Mouse (Mus musculus): ENCODE measurements at regions not wholly inside any gene's neighbourhood (a gene's known extent, or its start where the extent isn't known, plus 50 kb on each side); places are given as distances from the start of the nearest gene placed in this dataset.
A peak's percentile ranks its signal among the peaks of the same experiment; 100 is the strongest.

GRCm38 (mm10) chr5:112121554-112121953 lies 130.8 kb downstream of the Cryba4 start:
- DNase-seq, result no peak

- DNase-seq, result no peak
Observed at GRCm38 (mm10) chr5:112122581-112122980, 129.7 kb downstream of the Cryba4 start.

- DNase-seq, result no peak
Observed at GRCm38 (mm10) chr5:112127171-112127570, 125.1 kb downstream of the Cryba4 start.

GRCm38 (mm10) chr5:112132746-112133145 lies 119.6 kb downstream of the Cryba4 start:
- peak; percentile 21 for DNase-seq

GRCm38 (mm10) chr5:112133688-112134573 lies 118.4 kb downstream of the Cryba4 start:
- DNase-seq, result peak; percentile 27

GRCm38 (mm10) chr5:112136646-112137045 lies 115.7 kb downstream of the Cryba4 start:
- no peak for DNase-seq

GRCm38 (mm10) chr5:112138246-112138645 lies 114.1 kb downstream of the Cryba4 start:
- no peak for DNase-seq

GRCm38 (mm10) chr5:112142731-112143130 lies 109.6 kb downstream of the Cryba4 start:
- no peak for DNase-seq

GRCm38 (mm10) chr5:112143993-112144621 lies 108.2 kb downstream of the Cryba4 start:
- no peak for DNase-seq

GRCm38 (mm10) chr5:112153675-112154085 lies 98.6 kb downstream of the Cryba4 start:
- DNase-seq, result peak; percentile 44

GRCm38 (mm10) chr5:112154650-112155049 lies 97.7 kb downstream of the Cryba4 start:
- DNase-seq, result no peak

- no peak for DNase-seq
Observed at GRCm38 (mm10) chr5:112155051-112155450, 97.3 kb downstream of the Cryba4 start.

GRCm38 (mm10) chr5:112156005-112156404 lies 96.3 kb downstream of the Cryba4 start:
- no peak for DNase-seq

GRCm38 (mm10) chr5:112166410-112167175 lies 85.7 kb downstream of the Cryba4 start:
- DNase-seq, result no peak

GRCm38 (mm10) chr5:112167790-112168189 lies 84.5 kb downstream of the Cryba4 start:
- DNase-seq, result no peak

- DNase-seq, result no peak
Observed at GRCm38 (mm10) chr5:112171325-112171724, 81.0 kb downstream of the Cryba4 start.

- no peak for DNase-seq
Observed at GRCm38 (mm10) chr5:112179213-112180057, 72.9 kb downstream of the Cryba4 start.

- no peak for DNase-seq
Observed at GRCm38 (mm10) chr5:112182775-112183174, 69.5 kb downstream of the Cryba4 start.

GRCm38 (mm10) chr5:112195667-112196066 lies 56.7 kb downstream of the Cryba4 start:
- no peak for DNase-seq

All from kidney, adult 11 months (tissue).